Mouse (Mus musculus) forelimb bud, embryonic 11.5 days (tissue): ENCODE measurements around the gene Pgam2.

Source experiments
- DNase-seq: peaks from one replicate; pipeline ENCODE4 v3.0.0-alpha.2; 2012; ENCODE audit warnings: low read depth, low spot score

Gene Pgam2

DNA sequence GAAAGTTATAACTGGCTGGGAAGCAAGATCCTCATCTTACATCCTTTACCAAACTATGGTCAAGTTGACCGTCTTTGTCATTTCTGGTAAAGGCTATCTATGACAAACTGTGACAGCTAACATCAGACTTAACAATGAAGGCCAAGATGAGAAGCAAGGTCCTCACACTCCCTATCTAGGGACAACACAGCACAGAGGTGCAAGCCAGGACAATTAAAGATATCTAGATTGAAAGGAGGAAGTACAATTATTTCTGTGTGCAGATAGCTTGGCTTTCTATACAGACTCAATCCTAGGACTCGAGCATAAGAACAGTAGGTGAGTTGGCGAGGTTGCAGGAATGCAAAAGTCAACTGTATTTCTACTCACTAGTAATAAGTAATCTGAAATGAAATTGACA, 2.2 kb upstream of the Pgam2 start:
- DNase-seq = no peak

DNA sequence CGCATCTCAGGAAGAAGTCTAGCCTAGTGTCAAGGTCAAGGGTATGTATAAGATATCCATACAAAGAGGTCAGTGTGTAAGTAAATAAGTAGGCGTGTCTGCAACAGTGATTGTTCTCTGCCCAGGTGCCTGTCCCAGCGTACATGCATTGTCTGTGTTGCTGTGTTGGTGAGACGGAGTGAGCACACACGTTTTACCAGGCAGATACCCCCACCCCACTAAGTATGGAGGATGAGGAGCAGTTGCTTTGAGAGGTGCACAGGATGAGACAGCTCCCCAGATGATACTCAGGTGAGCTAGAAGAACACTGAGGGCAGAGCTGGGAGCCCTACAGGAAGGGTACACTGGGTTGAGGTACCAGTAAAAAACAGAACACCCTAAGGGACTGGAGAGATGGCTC, 641 bp upstream of the Pgam2 start:
- DNase-seq = no peak

DNA sequence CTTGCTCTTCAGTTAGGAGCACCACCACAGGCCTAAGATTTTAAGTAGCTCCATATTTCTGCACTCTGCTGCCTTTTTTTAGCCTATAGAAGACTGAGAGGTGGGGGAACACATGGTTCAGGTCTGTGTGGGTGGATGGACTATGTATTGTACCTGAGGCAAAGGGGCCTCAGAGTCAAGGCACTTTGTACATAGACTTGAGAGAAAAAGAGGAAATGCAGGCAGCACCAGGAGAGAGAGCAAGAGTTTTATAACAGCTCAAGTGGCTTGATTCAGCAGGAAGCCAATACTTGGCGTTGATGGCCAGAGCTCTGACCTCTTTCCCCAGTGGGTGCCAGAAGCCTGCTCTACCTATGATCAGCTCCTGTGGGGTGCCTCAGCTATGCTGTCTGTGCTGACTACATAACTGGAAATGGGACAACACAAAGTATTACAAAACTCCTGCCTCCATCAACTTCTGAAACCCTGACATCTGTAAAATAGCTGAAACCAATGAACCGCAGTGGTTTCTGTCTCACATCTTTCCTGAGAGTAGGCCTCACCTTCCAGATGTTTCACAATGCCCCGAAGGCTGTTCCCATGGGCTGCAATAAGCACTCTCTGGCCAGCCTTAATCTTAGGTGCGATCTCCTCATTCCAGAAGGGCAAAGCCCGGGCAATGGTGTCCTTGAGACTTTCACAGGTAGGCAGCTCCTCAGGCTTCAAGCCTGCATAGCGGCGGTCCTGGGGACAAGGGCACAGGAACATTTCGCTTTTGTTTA, 896 bp downstream of the Pgam2 start:
- DNase-seq = no peak

DNA sequence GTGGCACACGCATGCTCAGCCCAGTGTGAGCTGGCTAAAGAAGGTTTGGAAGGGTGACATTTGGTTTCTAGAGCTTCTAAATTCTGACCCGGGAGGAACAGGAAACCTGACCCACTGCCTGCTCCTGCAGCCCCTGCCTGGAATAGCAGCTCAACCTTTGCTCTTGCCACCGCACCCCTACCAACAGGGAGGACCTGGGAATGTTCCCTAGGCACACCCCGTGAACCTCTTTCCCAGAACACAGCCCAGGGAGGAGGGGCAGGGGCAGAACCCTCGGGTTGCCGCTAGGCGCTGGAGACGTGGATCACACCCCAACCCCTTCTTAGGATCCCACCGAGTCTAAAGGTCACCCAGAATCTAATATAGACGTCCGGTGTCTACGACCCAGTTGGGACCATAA, 1.5 kb downstream of the Pgam2 start:
- no peak for DNase-seq

DNA sequence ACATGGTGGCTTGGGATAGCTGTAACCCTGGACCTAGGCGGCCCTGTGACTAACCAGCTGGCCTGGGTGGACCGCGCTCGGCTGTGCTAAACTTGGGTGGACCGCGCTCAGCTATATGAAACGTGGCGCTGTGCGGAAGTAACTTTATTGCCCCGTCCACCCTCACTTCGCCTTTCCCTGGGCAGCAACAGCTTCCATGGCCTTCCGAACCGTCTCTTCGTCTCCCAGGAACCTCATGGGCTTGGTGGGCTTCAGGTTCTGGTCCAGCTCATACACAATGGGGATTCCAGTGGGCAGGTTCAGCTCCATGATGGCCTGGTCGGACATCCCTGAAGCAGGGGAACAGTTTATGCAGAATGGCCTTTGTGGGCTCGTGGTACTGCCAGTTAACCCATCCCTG, 2.0 kb downstream of the Pgam2 start:
- no peak for DNase-seq

- DNase-seq = no peak
These were observed 3.7 kb downstream of the Pgam2 start for GRCm38 (mm10) chr11:5799621-5800490.

- DNase-seq = no peak
These were observed 5.6 kb downstream of the Pgam2 start for GRCm38 (mm10) chr11:5797928-5798327.

GRCm38 (mm10) chr11:5797371-5797770, 6.2 kb downstream of the Pgam2 start:
- DNase-seq = no peak

- DNase-seq = no peak
These were observed 6.6 kb downstream of the Pgam2 start for GRCm38 (mm10) chr11:5796939-5797338.

DNA sequence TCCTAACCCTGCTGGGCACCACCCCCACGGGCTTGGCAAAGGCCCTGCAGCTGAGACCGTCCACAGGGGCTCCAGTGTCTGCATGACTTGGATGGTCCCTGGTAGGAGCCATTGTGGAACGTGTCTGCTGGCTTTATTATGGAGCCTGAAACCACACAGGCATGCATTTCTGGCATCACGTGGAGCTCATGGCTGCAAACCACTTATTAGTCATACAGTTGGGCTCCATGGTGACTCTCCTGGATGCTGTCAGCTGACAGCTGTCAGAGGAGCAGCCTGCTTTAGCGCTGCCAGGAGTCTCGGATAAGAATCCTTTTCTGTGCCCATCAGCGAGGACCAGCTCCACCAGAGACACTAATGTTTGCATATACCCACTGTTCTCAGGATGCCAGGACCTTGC, 7.8 kb downstream of the Pgam2 start:
- DNase-seq = no peak

DNA sequence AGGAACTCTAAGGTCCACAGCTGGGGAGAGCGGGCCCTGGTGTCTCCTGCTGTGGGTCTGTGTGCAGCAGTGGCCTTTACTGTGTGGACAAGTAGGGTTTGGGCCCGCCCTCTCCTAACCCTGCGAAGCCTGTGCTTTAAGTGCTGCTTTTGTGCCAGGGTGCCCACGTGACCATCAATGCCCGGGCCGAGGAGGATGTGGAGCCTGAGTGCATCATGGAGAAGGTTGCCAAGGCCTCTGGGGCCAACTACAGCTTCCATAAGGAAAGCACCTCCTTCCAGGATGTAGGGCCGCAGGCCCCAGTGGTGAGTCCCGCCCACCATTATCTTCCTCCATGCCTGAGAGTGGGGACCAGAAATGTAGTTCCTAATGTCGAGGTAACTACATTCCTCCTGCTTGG, 8.2 kb downstream of the Pgam2 start:
- DNase-seq = no peak

- no peak for DNase-seq
These were observed 13.1 kb downstream of the Pgam2 start for GRCm38 (mm10) chr11:5790431-5790830.

DNA sequence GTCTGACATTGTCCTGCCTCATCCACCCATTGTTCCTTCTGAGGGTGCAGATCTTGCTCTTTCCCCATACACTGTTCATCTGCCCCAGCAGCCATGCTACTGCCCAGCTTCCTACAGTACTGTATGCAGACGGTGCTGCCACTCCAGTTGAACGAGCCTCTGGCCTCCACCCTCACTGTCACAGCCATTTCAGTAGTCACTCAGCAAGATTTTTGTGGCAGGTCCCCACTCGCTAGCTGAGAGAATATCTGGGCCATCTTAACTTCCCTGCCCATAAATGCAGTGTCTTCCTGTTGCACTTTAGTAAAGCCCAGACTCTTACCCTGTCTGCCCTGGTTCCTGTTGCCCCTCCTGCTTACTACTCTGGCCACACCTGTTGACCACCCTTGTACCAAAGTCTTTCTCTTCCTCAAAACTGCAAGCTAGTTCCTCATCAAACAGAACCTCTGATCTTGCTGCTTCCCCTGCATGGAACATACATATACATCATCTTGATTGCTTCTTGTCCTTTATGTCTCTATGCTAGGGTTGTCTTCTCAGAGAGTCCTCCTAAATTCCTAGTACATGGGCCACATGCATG, 13.7 kb downstream of the Pgam2 start:
- DNase-seq = no peak

- DNase-seq = no peak
These were observed 14.3 kb downstream of the Pgam2 start for GRCm38 (mm10) chr11:5789071-5789753.

DNA sequence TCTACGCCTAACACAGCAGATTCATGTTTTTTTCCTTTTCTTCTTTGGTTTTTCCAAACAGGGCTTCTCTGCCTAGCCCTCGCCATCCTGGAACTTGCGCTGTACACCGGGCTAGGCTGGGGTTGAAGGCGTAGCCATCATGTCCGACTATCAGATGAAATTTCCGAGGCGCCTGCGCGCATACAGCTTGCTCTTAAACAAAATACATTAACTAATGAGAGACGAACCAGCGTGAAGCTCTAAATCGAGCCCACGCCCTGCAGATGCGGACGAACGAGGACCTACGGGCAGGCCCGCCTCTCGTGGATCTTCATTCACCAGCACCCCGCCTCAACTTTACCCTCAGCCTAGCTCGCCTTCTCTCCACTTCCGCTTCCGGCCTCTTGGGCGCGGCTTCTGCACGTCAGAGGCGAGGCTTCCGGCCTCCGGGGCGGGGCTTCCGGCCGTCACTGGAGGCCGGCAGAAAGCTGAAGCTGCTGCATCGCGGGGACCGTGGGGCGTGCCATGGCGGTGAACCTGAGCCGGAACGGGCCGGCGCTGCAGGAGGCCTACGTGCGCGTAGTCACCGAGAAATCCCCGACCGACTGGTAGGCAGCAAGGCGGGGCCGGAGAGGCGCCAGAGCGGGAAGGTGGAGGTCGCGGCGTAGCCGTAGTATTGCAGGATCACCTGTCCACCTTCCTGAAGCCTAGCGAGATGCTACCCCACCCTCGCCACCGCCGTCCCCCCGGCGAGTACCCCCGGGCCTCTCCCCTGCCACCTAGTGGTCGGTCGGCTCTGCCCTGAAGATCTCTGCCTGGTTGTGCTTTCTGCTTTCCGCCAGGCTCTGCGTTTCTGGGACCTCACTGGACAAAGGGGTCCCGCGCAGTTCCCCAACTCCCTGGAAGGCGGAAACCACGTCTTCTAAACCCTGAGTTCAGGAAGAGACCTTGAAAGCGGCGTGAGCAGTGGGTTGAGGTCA, 15.2 kb downstream of the Pgam2 start, which contains the start of gene Dbnl:
Gene Dbnl (plus strand): TSS at position 433 of the 959 bp plus-strand sequence.
- DNase-seq = peak; percentile 92

DNA sequence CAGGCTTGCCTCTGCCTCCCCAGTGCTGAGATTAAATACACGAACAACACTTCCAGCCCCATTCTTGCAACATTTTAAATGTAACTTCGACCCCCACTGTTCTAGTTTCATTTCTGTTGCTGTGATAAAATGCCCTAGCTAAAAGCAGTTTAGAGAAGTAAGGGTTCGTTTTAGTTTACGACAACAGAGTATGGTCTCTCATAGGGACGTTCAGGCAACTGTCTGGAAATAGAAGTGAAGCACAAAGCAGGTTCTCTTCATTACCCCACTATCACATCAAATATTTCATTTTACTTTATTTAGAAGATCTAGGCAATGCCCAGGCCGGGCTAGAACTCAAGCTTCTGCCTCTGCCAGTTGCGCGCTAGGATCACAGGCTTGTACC, 15.9 kb downstream of the Pgam2 start:
- DNase-seq = no peak

GRCm38 (mm10) chr11:5785732-5786131, 17.8 kb downstream of the Pgam2 start:
- DNase-seq = no peak

- no peak for DNase-seq
These were observed 21.2 kb downstream of the Pgam2 start for GRCm38 (mm10) chr11:5782199-5782944.

- DNase-seq = no peak
These were observed 23.5 kb downstream of the Pgam2 start for GRCm38 (mm10) chr11:5780035-5780499.

- no peak for DNase-seq
These were observed 25.1 kb downstream of the Pgam2 start for GRCm38 (mm10) chr11:5778481-5778880.
